Mouse (Mus musculus) lung, postnatal 0 days (tissue): ENCODE results near the gene Vim.

Source experiments
- CTCF ChIP-seq: IDR thresholded peaks from 2 replicates; pipeline ENCODE4 v1.5.1; 2016; ENCODE audit warnings: antibody characterized with exemption, mild to moderate bottlenecking
- EP300 ChIP-seq: IDR thresholded peaks from 2 replicates; pipeline ENCODE4 v1.6.1; 2016; ENCODE audit warnings: antibody characterized with exemption, mild to moderate bottlenecking, control low read depth

GRCm38 (mm10) chr2:13598166-13598565 is 24.4 kb downstream of the Vim start:
- no peak for TF ChIP-seq CTCF
- TF ChIP-seq EP300: no peak
